Mouse (Mus musculus) intestine, embryonic 16.5 days (tissue): ENCODE results near the gene Hoxd3. TPM values are rescaled to one million over a fixed set of nuclear protein-coding genes. Genes with fewer than 3 reads are reported as not detected.

Experiments
- ATAC-seq: fragments of 200-750 bp; cut with Nextera tagmentation; 2 replicates; pipeline ENCODE4 v1.8.0; 2017; ENCODE audit warnings: moderate TSS enrichment, moderate library complexity
- H3K27ac ChIP-seq: fragments of 300-500 bp; sonication (generic); 2 replicates; pipeline ENCODE4 v1.5.1; 2014; ENCODE audit warnings: mild to moderate bottlenecking, low read length
- H3K27me3 ChIP-seq: fragments of 300-500 bp; sonication (generic); replicated peaks from 2 replicates; pipeline ENCODE4 v1.6.1; 2014; ENCODE audit warnings: low read length, control low read depth, mixed read lengths; ENCODE audit not compliant: control insufficient read depth, insufficient read depth
- H3K36me3 ChIP-seq: fragments of 300-500 bp; sonication (generic); 2 replicates; pipeline ENCODE4 v1.6.1; 2014; ENCODE audit warnings: low read length, control low read depth; ENCODE audit not compliant: control insufficient read depth, insufficient read depth
- H3K4me1 ChIP-seq: fragments of 300-500 bp; sonication (generic); 2 replicates; pipeline ENCODE4 v1.6.1; 2014; ENCODE audit warnings: low read length, control low read depth, mixed read lengths; ENCODE audit not compliant: control insufficient read depth, insufficient read depth
- H3K4me2 ChIP-seq: fragments of 300-500 bp; sonication (generic); 2 replicates; pipeline ENCODE4 v1.6.1; 2014; ENCODE audit warnings: low read depth, low read length, control low read depth
- H3K4me3 ChIP-seq: fragments of 300-500 bp; sonication (generic); 2 replicates; pipeline ENCODE4 v1.5.1; 2014; ENCODE audit warnings: mild to moderate bottlenecking, low read length
- H3K9ac ChIP-seq: fragments of 300-500 bp; sonication (generic); 2 replicates; pipeline ENCODE4 v1.6.1; 2014; ENCODE audit warnings: low read depth, low read length
- H3K9me3 ChIP-seq: fragments of 300-500 bp; sonication (generic); 2 replicates; pipeline ENCODE4 v1.6.1; 2016; ENCODE audit warnings: low read length, control low read depth; ENCODE audit not compliant: control insufficient read depth
- WGBS: fragments of 180-500 bp; shearing (Covaris S2); extraction: QIAGEN DNeasy Blood & Tissue Kit; methylation state at CpG from one replicate; pipeline ENCODE4 v1.1.7; 2014; 5-methylcytosine and 5-hydroxymethylcytosine counted together
- polyA plus RNA-seq: library from polyadenylated mRNA; unstranded; fragments of >200 nt; fragmentation: Nextera tagmentation; extraction: Ambion mirVana; gene quantifications from 2 replicates; pipeline ENCODE4 v1.2.1, GENCODE M21; 2015

Gene Hoxd3
- polyA plus RNA-seq, 1 experiment from 2014 or later, result 15.1 TPM

- no peak for ATAC-seq
- WGBS, result 24% methylated on average over 15 of the region's 15 CpGs
- H3K9me3 ChIP-seq, result no peaks in the 10 kb centered on the region
- H3K9ac ChIP-seq, result 0 out of 2 replicates have a peak overlapping the region, but pooled peaks have one; percentile 9
- peaks cover 75% of the 10 kb centered on the region for H3K27me3 ChIP-seq
- H3K27ac ChIP-seq, result no peak overlapping the region; the same call in none of the 2 replicates
- no peaks in the 10 kb centered on the region for H3K36me3 ChIP-seq
- H3K4me3 ChIP-seq, result peak overlapping the region; percentile 32
- no peak overlapping the region; the same call in 1 of the 2 replicates for H3K4me2 ChIP-seq
- H3K4me1 ChIP-seq, result 0 out of 2 replicates have a peak, but pooled peaks cover 3% of the 10 kb centered on the region
These were observed 25.2 kb downstream of the Hoxd3 start for GRCm38 (mm10) chr2:74736688-74737577.

GRCm38 (mm10) chr2:74737578-74738070, 25.9 kb downstream of the Hoxd3 start:
- H3K27me3 ChIP-seq, result peaks cover 73% of the 10 kb centered on the region
- 0 out of 2 replicates have a peak overlapping the region, but pooled peaks have one; percentile 9 for H3K9ac ChIP-seq
- H3K9me3 ChIP-seq, result no peaks in the 10 kb centered on the region
- H3K4me3 ChIP-seq, result peak overlapping the region; percentile 13; the same call in 1 of the 2 replicates
- WGBS, result 40% methylated on average over 7 of the region's 7 CpGs
- H3K36me3 ChIP-seq, result no peaks in the 10 kb centered on the region
- 0 out of 2 replicates have a peak, but pooled peaks cover 3% of the 10 kb centered on the region for H3K4me1 ChIP-seq
- ATAC-seq, result no peak
- no peak overlapping the region; the same call in 1 of the 2 replicates for H3K27ac ChIP-seq
- no peak overlapping the region for H3K4me2 ChIP-seq

DNA sequence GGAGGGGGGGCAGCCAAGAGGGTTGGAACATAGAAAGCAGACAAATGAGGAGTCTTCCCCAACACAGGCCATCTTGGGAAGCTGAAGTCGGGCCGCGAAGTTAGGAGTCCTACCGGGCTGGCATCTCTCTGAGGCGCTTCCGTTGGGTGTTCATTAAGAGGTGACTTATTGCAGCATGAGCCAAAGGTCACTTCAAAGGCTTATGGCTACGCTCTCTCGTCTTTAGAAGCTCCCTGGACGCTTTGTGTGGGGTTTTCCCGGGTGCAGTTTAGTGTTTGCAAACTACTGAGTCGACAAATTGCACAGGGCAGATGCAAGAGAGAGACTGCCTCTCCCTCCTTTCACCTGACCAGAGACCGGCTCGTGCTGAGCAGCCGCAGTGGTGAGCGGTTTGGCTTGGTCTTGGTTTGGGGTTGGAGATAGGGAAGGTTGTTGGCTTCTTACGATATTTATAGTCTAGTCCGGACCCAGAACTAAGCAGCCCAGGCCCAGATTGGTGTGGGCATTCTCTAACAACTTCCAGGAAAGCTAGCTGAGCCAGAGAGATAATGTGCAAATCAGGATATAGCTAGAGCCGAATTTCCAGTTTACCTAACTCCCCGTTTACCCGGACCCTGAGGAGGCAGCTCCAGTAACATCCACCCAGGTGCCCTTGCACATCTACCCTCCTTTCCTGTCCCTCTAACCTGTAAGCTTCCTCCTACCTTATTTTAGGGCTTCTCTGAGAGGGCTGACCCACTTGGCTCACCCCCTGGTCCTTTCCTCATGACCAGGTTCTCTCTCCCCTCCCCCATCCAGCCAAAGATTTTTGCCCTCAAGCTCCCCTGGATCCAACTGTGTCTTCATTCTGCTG, 27.1 kb downstream of the Hoxd3 start:
- H3K9me3 ChIP-seq, result no peaks in the 10 kb centered on the region
- H3K9ac ChIP-seq, result no peak overlapping the region
- H3K36me3 ChIP-seq, result no peaks in the 10 kb centered on the region
- H3K4me3 ChIP-seq, result 0 out of 2 replicates have a peak overlapping the region, but pooled peaks have one; percentile 5
- peaks cover 75% of the 10 kb centered on the region for H3K27me3 ChIP-seq
- peak overlapping the region; percentile 47; the same call in 1 of the 2 replicates for H3K27ac ChIP-seq
- 12% methylated on average over 20 of the region's 20 CpGs for WGBS
- 0 out of 2 replicates have a peak, but pooled peaks cover 3% of the 10 kb centered on the region for H3K4me1 ChIP-seq
- ATAC-seq, result 0 out of 2 replicates have a peak, but pooled peaks have one; percentile 14
- 0 out of 2 replicates have a peak overlapping the region, but pooled peaks have one; percentile 10 for H3K4me2 ChIP-seq

DNA sequence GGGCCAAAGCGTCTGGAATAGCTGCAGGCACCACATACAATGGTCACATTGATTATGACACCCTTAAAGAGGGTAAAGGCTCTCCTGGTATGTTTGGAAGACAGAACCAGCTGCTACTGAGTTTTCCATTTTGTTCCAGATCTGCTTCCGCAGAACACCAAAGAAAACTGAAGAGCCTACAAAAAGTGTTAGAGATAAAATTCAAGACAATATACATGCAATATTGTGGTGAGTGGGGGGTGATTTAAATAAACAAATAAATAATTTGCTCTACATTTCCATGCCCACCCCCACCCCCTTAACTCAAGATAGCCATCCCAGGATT, 27.7 kb downstream of the Hoxd3 start:
- H3K27me3 ChIP-seq, result peaks cover 78% of the 10 kb centered on the region
- no peaks in the 10 kb centered on the region for H3K36me3 ChIP-seq
- 27% methylated on average over 2 of the region's 2 CpGs for WGBS
- H3K9me3 ChIP-seq, result no peaks in the 10 kb centered on the region
- H3K27ac ChIP-seq, result peak overlapping the region; percentile 47; the same call in 1 of the 2 replicates
- 0 out of 2 replicates have a peak, but pooled peaks cover 3% of the 10 kb centered on the region for H3K4me1 ChIP-seq
- no peak overlapping the region for H3K4me3 ChIP-seq
- ATAC-seq, result no peak
- H3K9ac ChIP-seq, result no peak overlapping the region
- H3K4me2 ChIP-seq, result 0 out of 2 replicates have a peak overlapping the region, but pooled peaks have one; percentile 10

DNA sequence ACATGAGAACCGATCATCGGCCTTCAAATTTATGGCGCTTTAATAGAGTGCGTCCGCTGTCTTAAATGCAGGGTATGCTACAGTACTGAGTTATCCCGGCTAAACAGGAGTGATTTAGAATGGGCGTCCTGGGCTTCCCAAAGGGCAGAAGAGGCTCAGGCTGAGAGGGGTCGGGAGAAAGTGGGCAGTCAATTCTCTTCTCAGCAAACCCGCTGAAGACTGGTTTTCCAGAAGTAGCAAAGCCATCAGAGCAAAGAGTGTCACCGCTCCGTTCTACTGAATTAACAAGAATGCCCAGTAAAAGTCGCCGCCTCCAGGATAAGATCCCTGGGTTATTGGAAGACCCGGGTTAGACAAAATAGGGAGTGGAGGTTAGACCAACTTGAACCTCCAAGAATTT, 28.1 kb downstream of the Hoxd3 start:
- no peak for ATAC-seq
- Histone ChIP-seq H3K36me3 (no peaks in the 10 kb centered on the region), H3K27me3 (peaks cover 79% of the 10 kb centered on the region), H3K9ac (0 out of 2 replicates have a peak overlapping the region, but pooled peaks have one; percentile 37), H3K9me3 (no peaks in the 10 kb centered on the region), H3K4me1 (0 out of 2 replicates have a peak, but pooled peaks cover 3% of the 10 kb centered on the region), H3K4me3 (peak overlapping the region; percentile 13), H3K4me2 (peak overlapping the region; percentile 42), H3K27ac (peak overlapping the region; percentile 26; the same call in 1 of the 2 replicates)
- WGBS, result 19% methylated on average over 14 of the region's 14 CpGs

DNA sequence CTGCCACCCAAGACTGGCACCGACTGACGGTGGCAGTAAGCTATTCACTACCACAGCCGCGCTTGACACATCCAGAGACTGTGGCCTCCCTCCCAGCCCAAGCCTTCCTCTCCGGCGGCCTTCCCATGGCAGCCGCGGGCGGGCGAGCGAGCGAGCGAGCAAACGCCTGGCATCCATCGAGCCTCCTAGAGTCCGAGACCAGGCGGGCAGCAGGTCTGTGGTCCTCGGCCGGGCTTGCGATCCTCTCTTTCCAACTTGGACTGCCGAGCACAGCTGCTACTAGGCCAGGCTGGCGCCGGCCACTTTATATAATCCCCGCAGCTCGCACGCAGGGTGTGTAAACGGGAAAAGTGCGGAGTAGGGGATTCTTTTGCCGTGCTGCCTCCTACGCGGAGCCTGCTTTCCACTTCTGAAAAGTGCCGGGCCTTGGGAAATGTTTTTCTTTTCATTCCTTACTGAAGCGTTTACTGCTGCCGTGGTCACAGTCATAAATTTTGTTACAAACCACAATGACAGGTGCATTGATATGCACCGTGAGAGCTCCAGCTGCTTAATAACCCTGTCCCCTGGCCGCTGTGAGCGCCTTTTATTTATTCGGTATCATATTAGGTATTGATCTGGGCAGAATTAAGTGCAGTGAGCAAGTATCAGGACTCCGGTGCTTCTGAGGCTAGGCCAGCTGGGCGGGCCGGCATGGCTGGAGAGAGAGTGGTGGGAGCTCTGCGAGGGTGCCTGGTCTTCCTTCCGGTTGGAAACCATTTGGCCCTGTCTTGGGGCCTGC, 28.8 kb downstream of the Hoxd3 start:
- H3K36me3 ChIP-seq, result no peaks in the 10 kb centered on the region
- H3K4me1 ChIP-seq, result 0 out of 2 replicates have a peak, but pooled peaks cover 3% of the 10 kb centered on the region
- peaks cover 77% of the 10 kb centered on the region for H3K27me3 ChIP-seq
- peak overlapping the region; percentile 42 for H3K4me2 ChIP-seq
- H3K4me3 ChIP-seq, result peak overlapping the region; percentile 13
- 0 out of 2 replicates have a peak, but pooled peaks have one; percentile 13 for ATAC-seq
- peak overlapping the region; percentile 26; the same call in 1 of the 2 replicates for H3K27ac ChIP-seq
- H3K9ac ChIP-seq, result peak overlapping the region; percentile 37
- 5% methylated on average over 43 of the region's 43 CpGs for WGBS
- H3K9me3 ChIP-seq, result no peaks in the 10 kb centered on the region

- no peak for ATAC-seq
- no peak overlapping the region for H3K4me2 ChIP-seq
- H3K9me3 ChIP-seq, result no peaks in the 10 kb centered on the region
- H3K27me3 ChIP-seq, result peaks cover 77% of the 10 kb centered on the region
- no peaks in the 10 kb centered on the region for H3K36me3 ChIP-seq
- no peak overlapping the region for H3K4me3 ChIP-seq
- no peak overlapping the region for H3K9ac ChIP-seq
- 59% methylated on average over 2 of the region's 3 CpGs for WGBS
- 0 out of 2 replicates have a peak, but pooled peaks cover 3% of the 10 kb centered on the region for H3K4me1 ChIP-seq
- H3K27ac ChIP-seq, result no peak overlapping the region
These were observed 29.7 kb downstream of the Hoxd3 start for GRCm38 (mm10) chr2:74741252-74741978.

GRCm38 (mm10) chr2:74741979-74742277, 30.2 kb downstream of the Hoxd3 start:
- peaks cover 7% of the 10 kb centered on the region; the same call in 1 of the 2 replicates for H3K4me1 ChIP-seq
- no peaks in the 10 kb centered on the region for H3K9me3 ChIP-seq
- ATAC-seq, result no peak

More at GRCm38 (mm10) chr2:74741979-74742277, 30.2 kb downstream of the Hoxd3 start:
- Histone ChIP-seq H3K4me2 (no peak overlapping the region), H3K36me3 (no peaks in the 10 kb centered on the region), H3K27me3 (peaks cover 77% of the 10 kb centered on the region), H3K9ac (no peak overlapping the region), H3K27ac (no peak overlapping the region), H3K4me3 (no peak overlapping the region)
